Mouse (Mus musculus) kidney, embryonic 14.5 days (tissue): ENCODE results near the gene G6pc3. TPM values are rescaled to one million over a fixed set of nuclear protein-coding genes. Genes with fewer than 3 reads are reported as not detected.
A peak's percentile ranks its signal among the peaks of the same experiment; 100 is the strongest.

Source experiments
- ATAC-seq: fragments of 200-750 bp; cut with Nextera tagmentation; 2 replicates; pipeline ENCODE4 v1.8.0; 2017; ENCODE audit warnings: moderate number of reproducible peaks, mild to moderate bottlenecking, moderate TSS enrichment, moderate library complexity; ENCODE audit not compliant: low FRiP score, low TSS enrichment
- H3K27ac ChIP-seq: fragments of 300-500 bp; sonication (generic); 2 replicates; pipeline ENCODE4 v1.5.1; 2014; ENCODE audit warnings: low read depth, mild to moderate bottlenecking, low read length, moderate library complexity, mixed read lengths
- H3K27me3 ChIP-seq: fragments of 300-500 bp; sonication (generic); 2 replicates; pipeline ENCODE4 v1.6.1; 2014; ENCODE audit warnings: mild to moderate bottlenecking, low read length; ENCODE audit not compliant: control insufficient read depth, insufficient read depth
- H3K36me3 ChIP-seq: fragments of 300-500 bp; sonication (generic); 2 replicates; pipeline ENCODE4 v1.6.1; 2014; ENCODE audit warnings: low read length, mixed read lengths; ENCODE audit not compliant: control insufficient read depth, insufficient read depth
- H3K4me1 ChIP-seq: fragments of 300-500 bp; sonication (generic); 2 replicates; pipeline ENCODE4 v1.6.1; 2014; ENCODE audit warnings: low read length, mixed read lengths; ENCODE audit not compliant: control insufficient read depth, insufficient read depth
- H3K4me2 ChIP-seq: fragments of 300-500 bp; sonication (generic); replicated peaks from 2 replicates; pipeline ENCODE4 v1.6.1; 2014; ENCODE audit warnings: low read depth, mild to moderate bottlenecking, low read length
- H3K4me3 ChIP-seq: fragments of 300-500 bp; sonication (generic); 2 replicates; pipeline ENCODE4 v1.5.1; 2014; ENCODE audit warnings: mild to moderate bottlenecking, low read length
- H3K9ac ChIP-seq: fragments of 300-500 bp; sonication (generic); 2 replicates; pipeline ENCODE4 v1.6.1; 2014; ENCODE audit warnings: low read depth, mild to moderate bottlenecking, low read length, moderate library complexity
- H3K9me3 ChIP-seq: fragments of 300-500 bp; sonication (generic); 2 replicates; pipeline ENCODE4 v1.6.1; 2016; ENCODE audit warnings: low read length; ENCODE audit not compliant: control insufficient read depth
- WGBS: fragments of 180-500 bp; shearing (Covaris S2); extraction: QIAGEN DNeasy Blood & Tissue Kit; methylation state at CpG from one replicate; pipeline ENCODE4 v1.1.7; 2014; 5-methylcytosine and 5-hydroxymethylcytosine counted together
- polyA plus RNA-seq: library from polyadenylated mRNA; unstranded; fragments of >200 nt; fragmentation: Nextera tagmentation; extraction: Ambion mirVana; gene quantifications from 2 replicates; pipeline ENCODE4 v1.2.1, GENCODE M21; 2014

The G6pc3 gene
- polyA plus RNA-seq, 1 experiment from 2014 or later, result 42.5 TPM

- H3K27ac ChIP-seq, result peak within 1 kb of the TSS; percentile 81
- under 1% methylated on average over 69 of the region's 70 CpGs for WGBS
- ATAC-seq, result peak; percentile 82
Observed at GRCm38 (mm10) chr11:102184646-102185495, 4.5 kb upstream of the G6pc3 start, which contains the start of gene Lsm12. TSS of gene Lsm12 (minus strand) at chr11:102185296.

GRCm38 (mm10) chr11:102185677-102186076 is 3.7 kb upstream of the G6pc3 start:
- ATAC-seq, result no peak
- Histone ChIP-seq H3K4me3 (peak overlapping the region; percentile 76), H3K9ac (peak overlapping the region; percentile 45; the same call in 1 of the 2 replicates), H3K4me1 (peaks cover 17% of the 10 kb centered on the region), H3K4me2 (peak overlapping the region; percentile 53), H3K36me3 (peaks cover 19% of the 10 kb centered on the region), H3K27me3 (no peaks in the 10 kb centered on the region), H3K27ac (no peak overlapping the region; the same call in 1 of the 2 replicates), H3K9me3 (no peaks in the 10 kb centered on the region)
- WGBS, result 55% methylated on average over 3 of the region's 3 CpGs

More at GRCm38 (mm10) chr11:102184646-102185495, 4.5 kb upstream of the G6pc3 start, which contains the start of gene Lsm12:
- no peaks in the 10 kb centered on the region for H3K27me3 ChIP-seq
- H3K4me3 ChIP-seq, result peak within 1 kb of the TSS; percentile 76
- H3K9me3 ChIP-seq, result no peaks in the 10 kb centered on the region
- H3K4me1 ChIP-seq, result peaks cover 18% of the 10 kb centered on the region
- H3K9ac ChIP-seq, result peak within 1 kb of the TSS; percentile 87
- H3K4me2 ChIP-seq, result peak within 1 kb of the TSS; percentile 53
- H3K36me3 ChIP-seq, result peaks cover 27% of the 10 kb centered on the region

GRCm38 (mm10) chr11:102186235-102186634 is 3.2 kb upstream of the G6pc3 start:
- 71% methylated on average over 1 of the region's 1 CpGs for WGBS
- Histone ChIP-seq H3K36me3 (peaks cover 14% of the 10 kb centered on the region), H3K4me3 (no peak overlapping the region), H3K27ac (no peak overlapping the region), H3K4me2 (no peak overlapping the region), H3K9me3 (no peaks in the 10 kb centered on the region), H3K27me3 (no peaks in the 10 kb centered on the region), H3K9ac (no peak overlapping the region), H3K4me1 (peaks cover 21% of the 10 kb centered on the region)
- no peak for ATAC-seq

- H3K4me3 ChIP-seq, result peak overlapping the region; percentile 57
- peak overlapping the region; percentile 79 for H3K4me2 ChIP-seq
- peaks cover 19% of the 10 kb centered on the region; the same call in 1 of the 2 replicates for H3K36me3 ChIP-seq
- no peaks in the 10 kb centered on the region for H3K9me3 ChIP-seq
- 75% methylated on average over 6 of the region's 6 CpGs for WGBS
- H3K27me3 ChIP-seq, result no peaks in the 10 kb centered on the region
- peak overlapping the region; percentile 35; the same call in 1 of the 2 replicates for H3K9ac ChIP-seq
- H3K27ac ChIP-seq, result peak overlapping the region; percentile 49; the same call in 1 of the 2 replicates
- ATAC-seq, result 0 out of 2 replicates have a peak, but pooled peaks have one; percentile 0
- H3K4me1 ChIP-seq, result peaks cover 11% of the 10 kb centered on the region
Observed at GRCm38 (mm10) chr11:102188980-102189379, 440 bp upstream of the G6pc3 start.

GRCm38 (mm10) chr11:102190848-102191247 is 1.4 kb downstream of the G6pc3 start:
- Histone ChIP-seq H3K9ac (peak overlapping the region; percentile 13; the same call in 1 of the 2 replicates), H3K27ac (0 out of 2 replicates have a peak overlapping the region, but pooled peaks have one; percentile 14), H3K36me3 (peaks cover 35% of the 10 kb centered on the region), H3K4me3 (peak overlapping the region; percentile 57; the same call in 1 of the 2 replicates), H3K9me3 (no peaks in the 10 kb centered on the region), H3K27me3 (no peaks in the 10 kb centered on the region), H3K4me1 (peaks cover 10% of the 10 kb centered on the region; the same call in 1 of the 2 replicates), H3K4me2 (peak overlapping the region; percentile 79)
- 36% methylated on average over 4 of the region's 4 CpGs for WGBS
- ATAC-seq, result no peak

- H3K9me3 ChIP-seq, result no peaks in the 10 kb centered on the region
- H3K36me3 ChIP-seq, result peaks cover 59% of the 10 kb centered on the region
- no peak overlapping the region for H3K4me2 ChIP-seq
- H3K4me3 ChIP-seq, result no peak overlapping the region
- ATAC-seq, result no peak
- no peak overlapping the region for H3K9ac ChIP-seq
- WGBS, result 77% methylated on average over 9 of the region's 9 CpGs
- H3K27ac ChIP-seq, result no peak overlapping the region
- H3K27me3 ChIP-seq, result no peaks in the 10 kb centered on the region
- peaks cover 10% of the 10 kb centered on the region; the same call in 1 of the 2 replicates for H3K4me1 ChIP-seq
Observed at GRCm38 (mm10) chr11:102193657-102194440, 4.4 kb downstream of the G6pc3 start.

GRCm38 (mm10) chr11:102196018-102196797 is 6.8 kb downstream of the G6pc3 start:
- ATAC-seq, result no peak
- 82% methylated on average over 21 of the region's 21 CpGs for WGBS

GRCm38 (mm10) chr11:102198245-102198644 is 8.8 kb downstream of the G6pc3 start:
- H3K9ac ChIP-seq, result no peak overlapping the region
- H3K27ac ChIP-seq, result no peak overlapping the region
- 72% methylated on average over 6 of the region's 6 CpGs for WGBS
- H3K4me3 ChIP-seq, result no peak overlapping the region
- H3K4me1 ChIP-seq, result no peaks in the 10 kb centered on the region; the same call in 1 of the 2 replicates
- no peak for ATAC-seq
- H3K36me3 ChIP-seq, result peaks cover 84% of the 10 kb centered on the region
- no peaks in the 10 kb centered on the region for H3K9me3 ChIP-seq
- no peaks in the 10 kb centered on the region for H3K27me3 ChIP-seq
- no peak overlapping the region for H3K4me2 ChIP-seq

More at GRCm38 (mm10) chr11:102196018-102196797, 6.8 kb downstream of the G6pc3 start:
- H3K27ac ChIP-seq, result no peak overlapping the region
- H3K4me3 ChIP-seq, result no peak overlapping the region
- H3K36me3 ChIP-seq, result peaks cover 79% of the 10 kb centered on the region
- H3K4me2 ChIP-seq, result no peak overlapping the region
- no peak overlapping the region for H3K9ac ChIP-seq
- no peaks in the 10 kb centered on the region; the same call in 1 of the 2 replicates for H3K4me1 ChIP-seq
- no peaks in the 10 kb centered on the region for H3K9me3 ChIP-seq
- H3K27me3 ChIP-seq, result no peaks in the 10 kb centered on the region
